Mouse (Mus musculus): Measurements from ENCODE around the gene Cwc22.

The Cwc22 gene

DNA sequence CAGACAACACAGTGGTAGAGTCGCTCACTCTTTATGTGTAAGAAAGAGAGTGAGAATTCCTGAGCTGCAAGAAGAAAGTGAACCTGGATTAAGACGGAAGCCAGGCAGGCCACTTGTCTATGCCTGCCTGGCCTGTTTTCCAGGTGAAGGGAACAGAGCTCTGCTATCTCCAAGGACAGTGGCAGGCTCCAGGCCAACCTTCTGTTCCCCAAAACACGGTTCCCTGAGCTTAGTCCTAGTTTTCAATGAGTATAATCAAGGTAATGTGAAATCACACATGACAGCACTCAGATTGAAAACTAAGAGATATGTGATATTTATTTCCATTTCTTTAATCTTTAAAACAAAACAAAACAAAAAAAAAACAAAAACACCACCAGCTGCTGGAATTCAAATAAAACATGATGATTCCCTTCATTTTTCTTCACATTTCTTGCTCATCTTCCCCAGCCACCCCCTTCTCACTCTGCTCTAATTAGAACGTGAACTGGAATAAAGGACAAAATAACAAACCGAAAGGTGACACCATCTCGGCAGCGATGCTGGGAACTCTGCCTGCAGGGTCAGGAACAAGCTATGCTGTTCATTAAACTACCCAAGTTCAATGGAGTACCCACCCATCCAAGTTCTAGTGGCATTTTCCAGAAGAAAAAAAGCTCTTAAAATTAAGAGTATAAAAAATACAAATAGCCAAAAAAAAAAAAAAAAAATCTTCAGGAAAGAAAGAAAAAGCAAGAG lies 20.8 kb downstream of the Cwc22 start:
- no peak for DNase-seq (ENCODE audit: low spot score in 2 of 2)

DNA sequence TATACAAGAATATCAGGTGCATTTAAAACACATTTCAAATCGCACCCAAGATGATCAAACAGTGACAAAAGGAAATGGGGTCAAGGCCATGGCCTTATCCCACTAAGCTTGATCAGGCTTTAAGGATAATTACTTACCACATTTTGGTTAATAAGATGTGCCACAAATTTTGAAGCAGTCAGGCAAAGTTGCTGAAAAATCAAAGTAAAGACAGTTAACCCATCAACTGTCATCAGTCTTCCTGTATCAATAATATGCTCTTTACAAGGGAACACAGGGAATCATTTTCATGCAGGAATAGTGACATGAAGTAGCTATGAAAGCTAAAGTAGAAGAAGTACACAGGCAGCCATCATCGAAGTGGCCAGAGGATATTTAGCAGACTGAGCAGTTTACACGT lies 22.2 kb downstream of the Cwc22 start:
- no peak for DNase-seq (ENCODE audit: low spot score in 2 of 2)

DNA sequence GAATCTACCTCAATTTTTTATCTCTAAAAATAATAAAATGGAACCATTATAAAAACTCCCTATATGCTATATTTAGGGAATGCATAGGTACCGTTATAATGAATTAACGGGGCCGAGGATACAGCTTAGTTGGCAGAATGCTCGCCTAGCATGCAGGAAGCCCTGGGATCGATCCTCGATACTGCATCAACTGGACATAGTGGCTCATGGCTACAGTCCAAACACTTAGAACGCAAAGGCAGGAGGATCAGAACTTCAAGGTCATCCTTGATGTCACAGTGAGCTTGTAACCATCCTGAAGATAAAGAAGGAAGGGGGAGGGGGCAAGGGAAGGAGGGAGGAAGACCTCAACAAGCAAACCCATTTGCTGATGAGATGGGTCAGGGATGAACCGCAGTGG lies 23.0 kb downstream of the Cwc22 start:
- DNase-seq (ENCODE audit: low spot score in 2 of 2) = no peak

DNA sequence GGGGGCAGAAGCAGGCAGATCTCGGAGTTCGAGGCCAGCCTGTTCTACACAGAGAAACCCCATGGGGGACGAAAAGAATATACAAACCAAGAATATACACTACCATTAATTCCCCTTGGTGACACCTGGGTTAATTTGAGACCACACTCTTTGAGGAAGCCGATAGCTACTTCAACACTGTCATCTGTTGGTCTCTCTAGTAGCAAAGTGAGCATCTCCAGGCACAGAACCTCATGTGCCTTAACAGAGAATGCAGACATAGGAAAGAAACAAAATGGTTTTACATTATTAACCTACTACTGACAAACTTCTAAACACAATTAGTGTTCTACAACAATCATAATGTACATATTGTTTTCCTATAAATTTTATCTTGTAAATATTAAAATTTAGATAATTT lies 24.9 kb downstream of the Cwc22 start:
- DNase-seq (ENCODE audit: low spot score in 2 of 2) = no peak

DNA sequence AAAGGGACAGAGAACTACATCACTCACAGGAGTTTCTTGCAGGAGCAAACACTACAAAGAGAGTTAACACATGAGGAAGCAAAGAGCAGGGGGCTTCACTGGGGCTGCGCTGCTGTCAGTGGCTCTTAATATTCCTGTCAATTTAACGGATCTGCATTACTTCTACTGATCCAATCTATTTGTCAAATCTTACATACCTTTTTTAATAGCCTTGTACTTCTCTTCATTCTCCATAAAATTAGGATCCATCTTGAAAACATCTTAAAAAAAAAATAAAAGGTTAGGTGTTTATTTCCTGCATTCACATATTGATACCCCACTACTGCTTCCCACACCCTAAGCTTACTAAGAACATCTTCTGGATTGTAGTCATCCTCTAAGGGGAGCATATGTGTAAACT lies 25.6 kb downstream of the Cwc22 start:
- DNase-seq (ENCODE audit: low spot score in 2 of 2) = no peak

DNA sequence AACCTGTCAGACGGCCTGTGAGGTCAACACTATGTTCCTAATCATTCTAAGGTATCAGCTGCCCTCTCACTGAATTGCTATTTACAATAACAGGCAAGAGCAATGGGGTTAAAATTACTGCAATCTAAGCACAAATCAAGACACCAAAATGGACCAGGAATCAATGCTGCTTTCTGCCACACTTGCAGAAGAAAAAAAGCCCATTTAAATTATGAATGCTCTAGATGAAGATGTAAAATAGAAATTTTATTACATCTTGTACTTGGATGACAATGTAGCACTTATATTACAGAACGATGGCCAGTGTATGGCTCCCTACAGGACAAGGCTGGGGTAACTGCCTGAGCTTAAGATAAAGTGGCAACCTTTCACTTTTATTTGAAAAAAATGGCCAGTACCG lies 27.7 kb downstream of the Cwc22 start:
- no peak for DNase-seq (ENCODE audit: low spot score in 2 of 2)

DNA sequence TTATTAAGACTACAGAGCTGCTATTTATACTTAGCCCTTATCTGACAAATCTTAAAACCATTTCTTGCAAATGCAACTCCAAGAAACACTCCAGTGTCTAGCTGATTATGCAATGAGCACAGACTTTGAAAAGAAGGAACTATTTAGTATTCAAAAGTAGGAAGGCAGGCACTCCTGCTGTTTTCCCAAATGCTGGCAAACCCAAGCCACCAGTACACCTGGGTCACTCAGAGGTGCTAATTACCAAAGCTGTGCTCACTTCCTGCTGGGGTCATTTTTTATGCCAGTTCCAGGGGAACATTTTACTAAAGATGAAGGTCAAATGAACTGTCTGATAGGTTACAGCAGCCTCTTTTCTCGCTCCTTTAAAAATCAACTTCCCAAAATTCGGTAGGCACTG lies 28.2 kb downstream of the Cwc22 start:
- no peak for DNase-seq (ENCODE audit: low spot score in 2 of 2)

DNA sequence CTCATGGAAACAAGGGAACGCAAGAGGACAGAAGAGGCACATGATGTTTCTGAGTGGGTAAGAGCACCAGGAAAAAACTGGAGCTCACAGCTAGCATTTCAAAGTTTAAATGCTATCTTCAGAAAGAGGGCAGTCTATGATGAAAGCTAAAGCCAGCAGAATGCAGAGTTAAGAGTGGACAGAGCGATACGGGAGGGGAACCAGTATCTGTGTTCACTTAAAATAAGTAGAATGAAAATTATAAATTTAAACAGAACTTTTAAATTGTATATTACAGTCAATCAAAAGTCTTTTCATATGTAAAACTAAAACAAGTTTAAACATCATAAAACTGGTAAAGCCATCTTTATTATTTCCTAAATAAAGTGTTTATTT lies 28.8 kb downstream of the Cwc22 start:
- no peak for DNase-seq (ENCODE audit: low spot score in 2 of 2)

DNA sequence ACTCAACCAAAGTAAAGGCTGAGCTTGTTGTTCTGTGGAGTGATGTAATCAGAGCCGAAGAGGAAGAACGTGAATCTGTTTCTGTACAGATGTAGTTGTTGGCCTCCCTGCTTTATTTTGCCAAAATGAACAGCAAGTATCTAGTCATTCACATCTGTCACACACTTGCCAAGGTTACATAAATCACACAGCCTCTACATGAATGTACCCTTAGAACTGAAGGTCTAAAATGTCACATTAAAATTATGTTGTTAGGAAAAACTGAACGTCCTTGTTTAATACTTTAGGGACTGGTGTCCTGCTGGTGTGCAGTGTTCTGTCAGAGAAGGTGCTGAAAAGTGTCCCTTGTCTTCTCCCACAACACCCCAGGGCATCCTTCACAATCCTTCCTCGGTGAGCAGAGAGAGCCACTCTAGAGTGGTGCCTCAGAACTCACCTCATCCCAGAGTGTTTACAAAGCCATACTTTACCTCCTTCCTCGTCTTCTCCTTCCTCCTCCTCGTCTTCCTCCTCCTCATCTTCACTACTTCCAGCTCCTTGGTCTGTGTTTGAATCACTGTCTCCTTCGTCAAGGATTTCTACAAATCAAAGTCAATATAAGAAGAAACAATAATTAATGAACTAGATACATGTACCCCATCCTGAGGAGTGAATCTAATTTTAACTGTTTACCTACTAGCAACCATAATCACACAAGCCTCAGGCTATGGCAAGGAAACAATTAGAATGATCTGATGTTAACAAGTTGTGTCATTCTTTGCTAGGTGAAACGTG lies 29.4 kb downstream of the Cwc22 start:
- DNase-seq (ENCODE audit: low spot score in 2 of 2) = no peak

DNA sequence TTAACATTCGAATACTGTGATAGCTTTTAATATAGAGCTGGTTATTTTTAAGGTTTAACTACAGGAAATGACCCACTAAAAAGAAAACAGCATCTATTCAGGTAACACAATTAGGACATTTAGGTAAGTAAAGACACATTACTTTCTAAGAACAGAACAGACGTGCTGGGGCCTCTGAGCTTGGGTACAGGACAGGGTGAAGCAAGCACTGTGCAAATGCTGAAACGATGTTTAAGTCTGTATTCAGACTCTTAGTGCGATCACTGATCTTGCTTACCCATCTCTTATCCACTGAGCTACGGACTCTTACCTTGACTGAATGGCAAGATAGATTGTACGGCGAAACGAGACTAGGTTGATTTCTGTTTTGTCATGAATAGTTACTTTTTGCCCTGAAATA lies 31.0 kb downstream of the Cwc22 start:
- DNase-seq (ENCODE audit: low spot score in 2 of 2) = no peak

DNA sequence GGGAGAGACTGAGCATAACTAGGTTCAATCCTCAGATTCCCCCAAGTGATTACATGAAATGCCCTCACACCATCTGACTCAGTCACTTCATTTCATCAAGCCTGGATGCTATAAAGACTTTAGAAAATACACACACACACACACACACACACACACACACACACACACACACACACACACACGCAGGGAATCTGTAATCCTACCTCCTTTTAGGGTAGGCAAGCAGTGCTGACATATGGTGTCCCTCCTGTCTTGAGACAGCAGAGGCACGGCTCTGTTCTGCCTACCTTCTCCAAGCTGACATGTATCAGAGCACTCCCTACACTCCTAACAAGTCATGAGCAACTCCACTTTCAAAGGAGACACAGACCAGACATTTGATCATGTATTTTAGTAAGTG lies 32.5 kb downstream of the Cwc22 start:
- no peak for DNase-seq (ENCODE audit: low spot score in 2 of 2)

DNA sequence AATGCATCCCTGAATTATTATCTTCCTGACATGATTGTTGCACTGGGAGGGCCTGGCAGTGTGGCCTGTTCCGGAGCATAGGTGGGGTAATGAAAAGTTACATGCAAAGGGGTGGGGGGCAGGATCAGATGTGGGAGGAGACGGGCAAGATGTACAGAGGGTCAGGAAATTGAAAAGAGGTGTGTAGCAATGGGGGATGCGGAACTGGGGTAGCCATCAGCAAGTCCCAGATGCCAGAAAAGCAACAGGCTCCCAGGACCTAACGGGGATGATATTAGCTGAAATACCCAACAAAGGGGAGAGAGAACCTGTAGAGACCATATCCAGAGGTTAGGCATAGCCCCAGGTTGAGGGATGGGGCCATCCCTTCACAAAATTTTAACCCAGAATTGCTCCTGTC lies 34.0 kb downstream of the Cwc22 start:
- DNase-seq (ENCODE audit: low spot score in 2 of 2) = no peak

DNA sequence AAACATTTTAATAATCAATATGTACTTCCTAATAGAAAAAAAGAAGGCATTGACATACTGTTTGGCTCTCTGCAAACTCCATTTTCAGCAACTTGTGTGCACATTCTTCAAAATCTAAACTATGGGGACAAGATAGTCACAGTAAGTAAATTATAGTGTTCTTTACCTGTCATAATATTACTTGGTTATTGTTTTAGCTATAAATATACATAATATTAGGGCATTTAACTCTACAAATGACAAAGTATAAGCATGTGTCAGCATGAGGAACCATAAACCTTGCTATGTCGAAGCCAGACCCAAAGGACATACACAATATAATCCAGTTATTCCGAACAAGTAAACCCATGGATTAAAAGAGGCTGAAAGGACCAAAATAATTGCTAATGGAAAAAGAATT lies 34.7 kb downstream of the Cwc22 start:
- DNase-seq (ENCODE audit: low spot score in 2 of 2) = no peak

DNA sequence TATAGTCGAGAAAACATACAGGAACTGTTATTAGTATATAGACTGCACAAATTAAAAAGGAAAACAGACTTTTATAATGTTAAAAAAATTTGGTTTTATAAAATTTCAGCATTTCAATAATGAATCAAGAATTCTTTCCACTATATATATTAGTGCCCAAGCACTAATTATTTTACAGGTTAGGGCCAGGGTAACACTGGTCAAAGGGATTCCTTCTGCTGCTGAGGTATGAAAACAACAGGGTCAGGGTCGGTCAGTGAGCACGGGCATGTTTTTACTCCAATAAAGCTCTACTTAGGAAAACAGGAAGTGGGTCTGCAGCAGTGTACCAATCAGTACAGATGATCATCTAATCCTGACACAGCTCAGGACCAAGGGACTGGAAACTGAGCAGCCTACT lies 36.0 kb downstream of the Cwc22 start:
- DNase-seq (ENCODE audit: low spot score in 2 of 2) = no peak

DNA sequence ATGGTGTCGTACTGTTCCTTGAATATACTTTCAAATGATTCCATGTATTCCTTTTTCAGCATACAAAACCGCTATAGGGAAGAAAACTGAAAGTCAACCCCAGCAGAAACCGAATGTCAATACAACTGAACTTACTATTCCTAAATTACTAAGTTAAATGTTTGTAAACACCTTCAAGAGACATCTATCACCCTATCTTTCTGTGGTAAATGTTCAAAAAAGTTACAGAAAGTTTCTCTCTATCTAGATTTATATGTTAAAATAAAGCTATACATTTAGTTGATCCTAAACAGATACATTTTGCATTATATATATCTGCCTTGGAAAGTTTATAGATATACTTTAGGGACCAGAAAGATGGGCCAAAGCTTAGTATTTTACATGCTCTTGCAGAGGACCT lies 39.0 kb downstream of the Cwc22 start:
- DNase-seq (ENCODE audit: low spot score in 2 of 2) = no peak

DNA sequence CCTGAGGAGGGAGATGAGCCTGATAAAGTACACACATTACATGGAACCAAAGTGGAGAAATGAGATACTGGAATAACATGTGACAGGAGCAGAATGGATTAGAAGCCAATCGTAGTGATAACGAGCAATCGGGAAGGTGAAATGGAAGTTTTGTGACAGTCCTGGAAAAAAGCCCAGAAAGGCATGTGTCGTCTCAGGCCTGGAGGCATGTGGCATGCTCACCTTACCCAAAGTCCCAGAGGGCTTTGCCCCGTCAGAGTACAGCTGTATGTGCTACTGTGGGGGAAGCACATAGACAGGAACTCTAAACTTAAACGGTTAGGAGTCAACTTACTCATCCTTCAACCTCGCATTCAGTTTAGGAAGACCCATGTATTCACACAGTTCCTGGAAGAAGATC lies 41.2 kb downstream of the Cwc22 start:
- DNase-seq (ENCODE audit: low spot score in 2 of 2) = no peak

DNA sequence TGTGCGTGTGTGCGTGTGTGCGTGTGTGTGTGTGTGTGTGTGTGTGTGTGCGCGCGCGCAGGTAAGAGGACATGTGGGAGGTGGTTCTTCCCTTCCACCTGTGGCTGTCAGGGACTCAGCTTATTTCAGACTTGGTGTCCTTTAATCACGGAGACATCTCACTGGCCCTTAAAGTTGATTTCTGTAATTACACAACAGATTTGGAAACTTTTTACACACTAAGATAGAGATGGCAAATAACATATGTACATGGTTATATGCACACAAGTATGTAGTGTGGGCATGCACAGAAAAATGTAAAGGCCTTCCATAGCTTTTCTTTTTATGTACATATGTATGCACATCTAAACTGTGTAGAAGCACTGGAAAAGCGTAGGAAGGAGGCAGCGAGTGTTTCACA lies 41.7 kb downstream of the Cwc22 start:
- DNase-seq (ENCODE audit: low spot score in 2 of 2) = no peak

DNA sequence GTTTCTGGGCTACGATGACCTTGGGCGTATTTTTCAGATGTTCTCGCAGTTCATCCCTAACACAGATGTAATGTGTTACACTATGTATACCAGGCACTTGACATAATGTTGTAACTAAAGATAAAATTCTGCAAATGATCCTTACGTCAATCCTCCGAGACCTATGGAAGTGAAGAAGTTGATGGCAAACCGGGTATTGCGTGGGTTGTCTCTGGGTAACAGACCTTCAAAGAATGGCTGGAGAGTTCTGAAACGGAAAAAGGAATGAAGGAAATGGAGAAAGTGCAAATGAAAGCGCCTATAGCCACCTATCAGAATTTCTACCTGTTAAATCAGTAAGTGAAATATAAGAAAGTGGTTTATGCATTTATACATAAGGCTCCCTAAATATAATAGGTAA lies 42.2 kb downstream of the Cwc22 start:
- no peak for DNase-seq (ENCODE audit: low spot score in 2 of 2)

DNA sequence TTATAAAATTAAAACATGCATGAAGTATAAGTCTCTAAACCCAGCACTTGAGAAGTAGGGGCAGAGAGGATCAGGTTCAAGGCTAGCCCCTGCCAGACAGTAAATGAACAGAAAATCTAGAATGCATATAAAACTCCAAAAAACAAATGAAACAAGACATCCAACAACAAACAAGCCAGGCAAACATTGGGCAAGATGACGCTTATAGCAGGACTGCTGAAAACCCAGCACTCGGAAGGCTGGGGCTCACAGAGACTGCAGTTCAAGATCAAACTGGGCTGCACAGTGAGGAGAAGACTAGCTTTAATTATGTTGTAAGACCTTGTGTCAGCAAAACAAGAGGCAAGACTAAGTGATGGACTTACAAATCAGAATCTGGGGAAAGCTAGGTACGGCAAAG lies 43.1 kb downstream of the Cwc22 start:
- no peak for DNase-seq (ENCODE audit: low spot score in 2 of 2)

DNA sequence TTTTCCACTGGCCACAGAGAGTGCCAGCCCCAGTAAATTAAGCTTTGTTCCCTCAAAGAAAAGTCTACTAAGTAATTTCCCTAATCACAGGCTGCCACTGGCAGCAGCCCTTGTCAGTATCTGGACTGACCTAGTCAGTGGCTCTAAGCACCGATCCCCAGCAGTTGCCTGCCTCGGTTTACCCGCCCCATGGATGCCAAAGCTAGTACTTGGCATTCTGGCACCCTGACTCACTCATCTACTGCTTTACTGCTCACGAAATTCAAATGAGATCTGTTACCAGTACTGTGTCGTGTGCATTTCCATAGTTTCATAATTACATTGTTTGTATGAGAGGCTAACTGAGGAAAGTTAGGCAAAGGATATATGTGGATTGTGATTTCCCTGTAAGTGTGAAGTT lies 44.9 kb downstream of the Cwc22 start:
- DNase-seq (ENCODE audit: low spot score in 2 of 2) = no peak

DNA sequence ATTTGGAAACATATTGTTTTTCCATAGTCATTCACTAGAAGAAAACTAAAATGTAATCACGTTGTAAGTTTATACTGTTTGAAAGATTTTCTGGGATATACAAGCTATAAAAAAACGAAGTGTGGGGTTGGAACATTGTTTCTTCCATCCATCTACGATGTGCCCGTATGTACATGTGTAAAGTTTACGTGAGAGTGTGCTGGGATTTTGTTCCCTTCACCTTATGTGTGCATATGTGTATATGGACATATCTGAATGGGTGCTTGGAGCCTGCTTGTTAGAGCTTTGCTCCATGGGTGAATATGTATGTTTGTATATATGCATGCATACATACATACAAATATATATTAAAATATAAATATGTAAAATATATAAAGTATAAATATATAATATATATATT lies 45.4 kb downstream of the Cwc22 start:
- DNase-seq (ENCODE audit: low spot score in 2 of 2) = no peak

DNA sequence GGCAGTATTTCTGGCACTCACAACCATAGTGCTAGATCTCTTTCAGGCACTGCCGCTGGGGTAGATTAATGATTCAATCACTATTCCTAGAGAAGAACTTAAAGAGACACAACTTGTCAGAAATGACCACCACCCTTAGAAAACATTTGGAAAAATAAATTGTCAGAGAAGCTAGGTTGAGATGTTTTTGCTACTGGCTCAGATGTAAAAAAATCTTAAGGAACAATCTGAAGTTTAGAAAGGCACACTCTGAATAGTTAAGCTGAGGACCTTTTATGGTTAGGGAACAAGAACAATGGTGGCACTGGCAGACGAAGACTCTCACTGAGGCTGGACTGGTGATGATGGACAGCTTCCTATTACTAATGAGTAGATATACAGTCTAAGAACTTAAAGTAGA lies 46.1 kb downstream of the Cwc22 start:
- no peak for DNase-seq (ENCODE audit: low spot score in 2 of 2)

DNA sequence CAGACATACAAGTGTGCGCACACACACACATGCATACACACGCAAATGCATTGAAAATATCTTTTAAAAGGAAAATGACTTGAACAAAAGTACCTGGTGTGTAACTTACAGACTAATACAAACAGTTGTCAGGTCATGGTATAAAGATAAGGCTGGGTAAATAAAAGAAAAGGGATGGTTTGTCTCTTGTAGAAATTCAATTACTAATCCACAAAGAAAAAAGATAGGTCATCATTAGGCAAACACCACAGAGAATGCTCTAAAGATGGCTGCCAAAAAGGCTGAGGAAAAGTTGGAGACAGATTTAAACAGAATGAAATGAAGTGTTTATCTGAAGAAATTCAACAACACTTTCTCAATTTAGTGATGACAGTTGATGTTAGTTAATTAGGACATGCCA lies 47.7 kb downstream of the Cwc22 start:
- DNase-seq (ENCODE audit: low spot score in 2 of 2) = no peak

DNA sequence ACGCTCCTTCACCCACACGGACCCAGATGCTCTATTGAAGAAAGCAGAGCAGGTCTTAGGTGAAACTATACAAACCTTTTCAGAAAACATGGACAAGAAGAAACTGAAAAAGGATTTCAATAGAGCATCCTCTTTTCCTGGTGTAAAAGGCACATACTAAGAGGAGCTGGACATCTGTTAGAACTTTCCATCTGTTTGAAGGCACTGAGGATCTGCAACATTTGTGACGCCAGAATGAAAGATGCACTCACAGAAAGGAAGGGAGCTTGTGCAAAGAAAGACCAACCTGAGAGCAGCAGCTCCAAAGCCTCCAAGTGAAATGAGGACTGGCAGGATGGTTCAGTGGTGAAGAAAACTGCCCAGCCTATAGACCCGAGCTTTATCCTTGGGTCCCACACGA lies 48.2 kb downstream of the Cwc22 start:
- DNase-seq (ENCODE audit: low spot score in 2 of 2) = no peak
